Mouse (Mus musculus) olfactory bulb, adult 2 months (tissue): Measurements from ENCODE around the gene Rpusd2.

ENCODE experiments used
- CTCF ChIP-seq: fragments of 200-500 bp; IDR thresholded peaks from 2 replicates; pipeline ENCODE4 v1.5.1; 2012; ENCODE audit warnings: low read depth, mild to moderate bottlenecking, low read length, moderate library complexity; ENCODE audit not compliant: insufficient read depth
- POLR2A ChIP-seq: fragments of 200-500 bp; IDR thresholded peaks from 2 replicates; pipeline ENCODE4 v1.6.1; 2012; ENCODE audit warnings: mild to moderate bottlenecking, low read depth, low read length, moderate library complexity; ENCODE audit not compliant: insufficient read depth

DNA sequence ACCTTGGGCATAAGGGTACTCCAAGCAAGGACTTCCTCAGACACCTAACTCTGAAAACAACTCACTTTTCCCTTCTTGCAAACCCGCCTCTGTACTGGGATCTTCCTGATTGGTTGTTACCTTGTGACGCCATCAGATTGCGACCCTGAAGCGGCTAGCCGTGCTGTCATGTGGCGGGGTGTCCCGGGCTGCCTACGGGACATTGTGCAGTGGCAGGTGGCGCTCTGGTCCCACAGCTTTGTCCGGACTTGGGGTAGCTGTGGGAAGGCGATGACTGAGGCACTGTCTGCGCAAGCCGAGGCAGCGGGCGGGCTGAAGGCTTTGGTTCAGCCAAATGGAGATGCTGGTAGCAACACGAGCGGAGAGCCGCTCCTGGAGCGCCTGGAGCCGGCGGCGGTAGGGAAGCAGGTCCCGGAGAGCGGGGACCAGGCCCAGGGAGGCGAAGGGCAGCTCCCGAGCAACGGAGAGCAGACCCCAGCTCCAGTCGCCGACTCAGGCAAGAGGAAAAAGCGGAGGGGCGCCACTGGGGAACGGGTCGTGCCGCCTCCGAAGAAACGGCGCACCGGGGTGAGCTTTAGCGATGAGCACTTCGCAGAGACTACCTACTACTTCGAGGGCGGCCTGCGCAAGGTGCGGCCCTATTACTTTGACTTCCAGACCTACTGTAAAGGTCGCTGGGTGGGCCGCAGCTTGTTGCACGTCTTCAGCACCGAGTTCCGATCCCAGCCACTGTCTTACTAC, at the start of gene Rpusd2:
- TF ChIP-seq POLR2A (0 out of 2 replicates have a peak, but pooled peaks have one; percentile 34), CTCF (no peak)
